Mouse (Mus musculus) heart, adult 2 months (tissue): Measurements from ENCODE around the gene Zfp319. TPM values are rescaled to one million over a fixed set of nuclear protein-coding genes. Genes with fewer than 3 reads are reported as not detected.

Source experiments
- DNase-seq, 2 experiments: peaks; one replicate each; pipeline ENCODE4 v3.0.0; 2021
- H3K27ac ChIP-seq: fragments of 200-600 bp; 2 replicates; pipeline ENCODE4 v1.8.1; 2022
- H3K27me3 ChIP-seq: fragments of 200-500 bp; 2 replicates; pipeline ENCODE4 v1.6.1; 2012; ENCODE audit warnings: mild to moderate bottlenecking, low read length, inconsistent platforms, mixed read lengths; ENCODE audit not compliant: control insufficient read depth, insufficient read depth
- H3K36me3 ChIP-seq: fragments of 200-500 bp; 2 replicates; pipeline ENCODE4 v1.6.1; 2012; ENCODE audit warnings: low read length, inconsistent platforms; ENCODE audit not compliant: control insufficient read depth, insufficient read depth
- H3K4me1 ChIP-seq: fragments of 200-500 bp; 2 replicates; pipeline ENCODE4 v1.6.1; 2011; ENCODE audit warnings: low read length; ENCODE audit not compliant: control insufficient read depth, insufficient read depth
- H3K4me3 ChIP-seq: fragments of 200-600 bp; 2 replicates; pipeline ENCODE4 v1.8.1; 2022
- H3K79me2 ChIP-seq: fragments of 200-500 bp; replicated peaks from 2 replicates; pipeline ENCODE4 v1.6.1; 2012; ENCODE audit warnings: mild to moderate bottlenecking, inconsistent platforms, low read length, moderate library complexity, mixed read lengths; ENCODE audit not compliant: control insufficient read depth, insufficient read depth
- H3K9ac ChIP-seq: fragments of 200-500 bp; 2 replicates; pipeline ENCODE4 v1.6.1; 2012; ENCODE audit warnings: low read depth, mild to moderate bottlenecking, control low read depth, inconsistent platforms, low read length, mixed read lengths
- CTCF ChIP-seq: fragments of 200-600 bp; IDR thresholded peaks from 2 replicates; pipeline ENCODE4 v1.8.1; 2022; ENCODE audit warnings: antibody characterized with exemption, mild to moderate bottlenecking, moderate library complexity
- EP300 ChIP-seq: fragments of 200-500 bp; IDR thresholded peaks from 2 replicates; pipeline ENCODE4 v1.6.1; 2011; ENCODE audit warnings: low read depth, low read length, control low read depth; ENCODE audit not compliant: insufficient read depth
- POLR2A ChIP-seq: fragments of 200-500 bp; IDR thresholded peaks from 2 replicates; pipeline ENCODE4 v1.6.1; 2011; ENCODE audit warnings: mild to moderate bottlenecking, low read depth, low read length, control low read depth; ENCODE audit not compliant: insufficient read depth
- WGBS: fragments of 180-500 bp; shearing (Covaris S2); methylation state at CpG from one replicate; pipeline ENCODE4 v1.1.7; 2018; 5-methylcytosine and 5-hydroxymethylcytosine counted together
- intact Hi-C: fragments of 180-260 bp; cut with DNase I; formaldehyde crosslinking; loops from one replicate; pipeline ENCODE4 v1.15.1; 2025
- polyA plus RNA-seq: library from polyadenylated mRNA; depleted of rRNA; stranded (reverse); fragments of >200 nt; gene quantifications from 2 replicates; pipeline ENCODE4 v1.2.3, GENCODE M21; 2012
- total RNA-seq, 2 experiments: library from RNA; stranded (reverse); gene quantifications; 2 replicates each; pipeline ENCODE4 v1.2.3; 2021

Gene Zfp319
- total and polyA plus RNA-seq, 3 experiments: 5.5 to 8.1 (median 7.6) TPM

DNA sequence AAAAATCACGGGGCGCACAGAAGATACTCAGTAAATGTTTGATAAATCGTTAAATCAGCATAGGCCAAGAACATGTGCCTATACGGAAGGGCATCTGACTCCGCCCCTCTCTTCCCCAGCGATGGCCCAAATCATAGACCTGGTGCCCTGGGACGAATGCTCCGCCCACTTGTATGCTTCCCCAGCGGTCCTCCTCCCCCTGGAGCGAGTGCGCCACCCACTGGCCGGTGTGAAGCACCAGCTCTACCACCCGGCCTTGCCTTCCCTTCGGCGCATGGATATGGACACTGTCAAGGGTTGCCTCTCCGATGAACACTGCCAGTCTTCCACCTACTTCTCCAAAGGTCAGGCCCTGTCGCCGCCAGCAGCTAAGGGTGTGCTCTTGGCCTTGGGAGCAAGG is 18.9 kb downstream of the Zfp319 start:
- H3K27me3 ChIP-seq: no peaks in the 10 kb centered on the region
- intact Hi-C loops: no loop called here
- no peak for DNase-seq
- TF ChIP-seq CTCF (peak; percentile 52), POLR2A (no peak), EP300 (no peak)
- H3K9ac ChIP-seq: no peak overlapping the region
- 70% methylated on average over 18 of the region's 18 CpGs for WGBS
- H3K36me3 ChIP-seq: no peaks in the 10 kb centered on the region
- no peaks in the 10 kb centered on the region for H3K4me1 ChIP-seq
- no peak overlapping the region for H3K4me3 ChIP-seq
- H3K79me2 ChIP-seq: no peaks in the 10 kb centered on the region
- no peak overlapping the region for H3K27ac ChIP-seq

- Histone ChIP-seq H3K4me1 (no peaks in the 10 kb centered on the region), H3K9ac (no peak within 1 kb of the TSS), H3K4me3 (no peak within 1 kb of the TSS), H3K36me3 (no peaks in the 10 kb centered on the region), H3K27ac (no peak within 1 kb of the TSS), H3K79me2 (no peaks in the 10 kb centered on the region), H3K27me3 (no peaks in the 10 kb centered on the region)
- 69% methylated on average over 6 of the region's 6 CpGs for WGBS
- TF ChIP-seq CTCF (no peak), POLR2A (no peak), EP300 (no peak)
- no peak for DNase-seq
- intact Hi-C loops: no loop called here
Observed at GRCm38 (mm10) chr8:95310342-95310970, 21.3 kb downstream of the Zfp319 start, which contains the start of gene Tepp. Tepp (plus strand) TSS chr8:95310566.

DNA sequence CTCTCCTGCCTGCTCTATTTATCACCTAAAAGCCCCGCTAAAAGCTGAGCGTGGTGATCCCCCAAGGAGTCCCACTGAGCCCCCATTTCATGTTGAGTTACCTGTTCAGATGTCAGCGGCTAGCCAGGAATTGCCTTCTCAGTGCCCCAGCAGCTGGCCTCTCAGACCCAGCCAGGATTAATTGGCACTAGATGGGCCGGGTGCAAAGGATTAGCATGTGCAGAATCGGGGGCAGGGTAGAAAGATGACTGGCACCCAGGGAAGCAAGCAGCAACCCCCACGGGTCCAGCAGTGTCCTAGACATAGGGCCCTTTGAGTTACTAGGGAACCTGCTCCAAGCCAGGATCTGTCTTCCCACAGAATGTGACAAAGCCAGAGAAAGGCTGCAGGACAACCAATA is 25.3 kb downstream of the Zfp319 start, which contains the start of gene Cngb1:
Gene Cngb1, minus strand, starts transcription at position 155 of the 400 bp plus-strand sequence.
- no peak for DNase-seq
- no peaks in the 10 kb centered on the region for H3K79me2 ChIP-seq
- no peak within 1 kb of the TSS for H3K27ac ChIP-seq
- no peaks in the 10 kb centered on the region for H3K36me3 ChIP-seq
- H3K9ac ChIP-seq: no peak within 1 kb of the TSS
- intact Hi-C loops: loop anchor here (10.0 kb wide), 1 partner anchor 352 kb away; no protein-coding TSS in a partner anchor
- no peaks in the 10 kb centered on the region for H3K27me3 ChIP-seq
- no peaks in the 10 kb centered on the region for H3K4me1 ChIP-seq
- no peak within 1 kb of the TSS for H3K4me3 ChIP-seq
- WGBS: 57% methylated on average over 6 of the region's 6 CpGs
- TF ChIP-seq EP300 (no peak), POLR2A (no peak), CTCF (no peak)

- TF ChIP-seq EP300: no peak
- TF ChIP-seq POLR2A: no peak
- TF ChIP-seq CTCF: no peak
- Histone ChIP-seq H3K36me3 (no peaks in the 10 kb centered on the region), H3K4me3 (no peak overlapping the region), H3K27ac (no peak overlapping the region), H3K79me2 (no peaks in the 10 kb centered on the region), H3K4me1 (no peaks in the 10 kb centered on the region), H3K9ac (no peak overlapping the region), H3K27me3 (no peaks in the 10 kb centered on the region)
- DNase-seq: no peak
- intact Hi-C loops: loop anchor here (10.0 kb wide), 1 partner anchor 351 kb away; no protein-coding TSS in a partner anchor
- WGBS: 66% methylated on average over 4 of the region's 4 CpGs
Observed at GRCm38 (mm10) chr8:95305526-95305925, 26.2 kb downstream of the Zfp319 start.

GRCm38 (mm10) chr8:95302410-95302809 is 29.3 kb downstream of the Zfp319 start:
- Histone ChIP-seq H3K27ac (no peak overlapping the region), H3K4me1 (no peaks in the 10 kb centered on the region), H3K79me2 (no peaks in the 10 kb centered on the region), H3K36me3 (no peaks in the 10 kb centered on the region), H3K27me3 (no peaks in the 10 kb centered on the region), H3K4me3 (no peak overlapping the region), H3K9ac (no peak overlapping the region)
- 19% methylated on average over 5 of the region's 5 CpGs for WGBS
- intact Hi-C loops: loop anchor here (1.0 to 10.0 kb wide), 2 partner anchors 48 to 348 kb away; no protein-coding TSS in a partner anchor
- peak; percentile 24 to 35 for DNase-seq
- TF ChIP-seq POLR2A (no peak), EP300 (no peak), CTCF (peak; percentile 93)

DNA sequence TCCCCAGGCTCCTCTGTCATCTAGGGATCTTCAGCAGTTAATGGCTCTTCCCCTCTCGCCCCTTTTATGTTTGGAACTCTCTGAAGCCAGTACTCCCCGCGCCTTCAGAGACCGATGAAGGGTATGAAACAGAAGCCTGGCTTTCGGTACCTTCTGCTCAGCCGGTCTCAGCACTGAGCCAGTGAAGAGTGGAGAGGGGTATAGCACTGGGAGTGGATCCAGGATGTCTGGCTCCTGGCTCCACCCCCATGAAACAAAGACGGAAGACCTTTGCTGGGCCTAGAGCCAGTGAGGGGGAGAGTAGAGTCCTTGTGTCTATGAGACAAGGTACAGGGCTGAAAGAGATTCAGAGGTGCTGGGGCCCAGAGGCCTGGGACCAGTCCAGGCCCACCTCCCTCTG is 37.9 kb downstream of the Zfp319 start:
- H3K4me3 ChIP-seq: peak overlapping the region; percentile 46
- H3K4me1 ChIP-seq: no peaks in the 10 kb centered on the region
- H3K27ac ChIP-seq: peak overlapping the region; percentile 95
- H3K27me3 ChIP-seq: no peaks in the 10 kb centered on the region
- 23% methylated on average over 7 of the region's 7 CpGs for WGBS
- peak; percentile 68 to 69 for DNase-seq
- TF ChIP-seq EP300 (no peak), CTCF (no peak), POLR2A (peak; percentile 93)
- no peaks in the 10 kb centered on the region for H3K36me3 ChIP-seq
- H3K9ac ChIP-seq: peak overlapping the region; percentile 83
- intact Hi-C loops: loop anchor here (2.0 kb wide), 1 partner anchor 39 kb away; no protein-coding TSS in a partner anchor
- H3K79me2 ChIP-seq: no peaks in the 10 kb centered on the region
